Mouse (Mus musculus): Measurements from ENCODE around the gene Rfx5. TPM values are rescaled to one million over a fixed set of nuclear protein-coding genes. Genes with fewer than 3 reads are reported as not detected.

The Rfx5 gene
- polyA plus RNA-seq, 1 experiment from 2014 or later, result 7.1 TPM

DNA sequence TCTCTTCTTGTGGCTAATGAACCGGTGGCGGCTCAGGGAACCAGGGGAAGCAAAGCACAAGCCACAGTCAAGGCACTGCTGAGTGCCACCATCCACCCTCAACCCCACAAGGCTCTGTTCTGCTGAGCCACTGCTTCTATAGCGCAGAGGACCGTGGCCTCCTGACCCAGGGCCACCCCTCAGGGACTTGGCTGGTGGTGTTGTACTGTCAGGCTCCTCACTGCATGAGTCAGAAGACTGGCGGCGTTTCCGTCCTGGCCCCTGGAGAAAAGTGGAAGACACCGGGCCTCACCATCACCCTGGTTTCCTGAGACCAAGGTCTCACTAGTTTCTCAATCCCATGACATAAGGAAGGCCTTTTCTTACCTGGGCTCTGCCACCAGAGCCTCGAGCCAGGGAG is 53.8 kb downstream of the Rfx5 start:
- Histone ChIP-seq H3K27me3 (no peaks in the 10 kb centered on the region), H3K9ac (no peak overlapping the region), H3K36me3 (peaks cover 77% of the 10 kb centered on the region), H3K27ac (replicated peaks) (no peak overlapping the region), H3K4me1 (replicated peaks) (no peaks in the 10 kb centered on the region), H3K4me2 (no peak overlapping the region), H3K4me3 (no peak overlapping the region), H3K9me3 (no peaks in the 10 kb centered on the region)
- no peak for ATAC-seq (ENCODE audit: low FRiP score, low read depth)
- WGBS, result 83% methylated on average over 9 of the region's 9 CpGs

- Histone ChIP-seq H3K27me3 (no peaks in the 10 kb centered on the region), H3K4me3 (no peak overlapping the region), H3K27ac (replicated peaks) (no peak overlapping the region), H3K4me2 (no peak overlapping the region), H3K36me3 (peaks cover 61% of the 10 kb centered on the region), H3K9me3 (no peaks in the 10 kb centered on the region), H3K9ac (no peak overlapping the region), H3K4me1 (replicated peaks) (peaks cover 17% of the 10 kb centered on the region)
- ATAC-seq (ENCODE audit: low FRiP score, low read depth), result no peak
- 87% methylated on average over 7 of the region's 7 CpGs for WGBS
These were observed 56.5 kb downstream of the Rfx5 start for GRCm38 (mm10) chr3:95010396-95010795.

Small RNA genes lying within 50 kb of the gene (microRNA-seq; reads per million reads assigned to microRNA genes)
- 1.1 reads per million for gene Mir7013

Other genes with a start within 250 kb of the Rfx5 start
- 13.5 and 14.3 TPM in 2 replicates for gene Cgn, start 167.6 kb upstream of the Rfx5 start, polyA plus RNA-seq (2015; fragmentation: Nextera tagmentation; extraction: Ambion mirVana)
- 20.6 and 21.1 TPM in 2 replicates for gene Pogz, start 116.5 kb upstream of the Rfx5 start, polyA plus RNA-seq (2015; fragmentation: Nextera tagmentation; extraction: Ambion mirVana)
- gene Psmb4, start 67.1 kb upstream of the Rfx5 start, polyA plus RNA-seq (2015; fragmentation: Nextera tagmentation; extraction: Ambion mirVana), result 352 and 354 TPM in 2 replicates
- 15.5 and 16.4 TPM in 2 replicates for gene Selenbp1, start 21.0 kb upstream of the Rfx5 start, polyA plus RNA-seq (2015; fragmentation: Nextera tagmentation; extraction: Ambion mirVana)
- 21.8 and 27.3 TPM in 2 replicates for gene Pi4kb, start 20.7 kb downstream of the Rfx5 start, polyA plus RNA-seq (2015; fragmentation: Nextera tagmentation; extraction: Ambion mirVana)
- gene Zfp687, start 61.4 kb downstream of the Rfx5 start, polyA plus RNA-seq (2015; fragmentation: Nextera tagmentation; extraction: Ambion mirVana), result 18.9 and 21.2 TPM in 2 replicates
- gene Psmd4, start 88.5 kb downstream of the Rfx5 start, polyA plus RNA-seq (2015; fragmentation: Nextera tagmentation; extraction: Ambion mirVana), result 260 and 276 TPM in 2 replicates
- 15.2 and 15.8 TPM in 2 replicates for gene Pip5k1a, start 152.9 kb downstream of the Rfx5 start, polyA plus RNA-seq (2015; fragmentation: Nextera tagmentation; extraction: Ambion mirVana)
- gene Vps72, start 156.9 kb downstream of the Rfx5 start, polyA plus RNA-seq (2015; fragmentation: Nextera tagmentation; extraction: Ambion mirVana), result 167 and 176 TPM in 2 replicates
- 1.7 and 1.8 TPM in 2 replicates for gene Tmod4, start 170.4 kb downstream of the Rfx5 start, polyA plus RNA-seq (2015; fragmentation: Nextera tagmentation; extraction: Ambion mirVana)
- gene Scnm1, start 179.9 kb downstream of the Rfx5 start, polyA plus RNA-seq (2015; fragmentation: Nextera tagmentation; extraction: Ambion mirVana), result 84.0 and 88.6 TPM in 2 replicates
- 42.7 and 45.0 TPM in 2 replicates for gene Lysmd1, start 180.0 kb downstream of the Rfx5 start, polyA plus RNA-seq (2015; fragmentation: Nextera tagmentation; extraction: Ambion mirVana)
- gene Tnfaip8l2, start 188.3 kb downstream of the Rfx5 start, polyA plus RNA-seq (2015; fragmentation: Nextera tagmentation; extraction: Ambion mirVana), result 3.9 and 4.2 TPM in 2 replicates
- 33.0 and 34.7 TPM in 2 replicates for gene Sema6c, start 206.4 kb downstream of the Rfx5 start, polyA plus RNA-seq (2015; fragmentation: Nextera tagmentation; extraction: Ambion mirVana)